In genomic region chr13:37777351-37778146, GRCm38 (mm10) we compare ENCODE assay signal across 8 mouse cellular contexts. TPM values are rescaled to one million over a fixed set of nuclear protein-coding genes. Genes with fewer than 3 reads are reported as not detected.
DNase-seq lines count a peak whose midpoint lies in the region; ATAC-seq and TF ChIP-seq lines count a peak whose summit lies in the region.

No protein-coding gene starts in this region.

- ATAC-seq in forebrain, embryonic 11.5 days (replicated peaks; ENCODE audit: low FRiP score) = no peak
- no peak for ATAC-seq in stomach, embryonic 14.5 days (ENCODE audit: insufficient number of reproducible peaks, insufficient read depth, low FRiP score, low read depth)

- peak in 1 of 2 experiments; percentile 9 for DNase-seq in left cerebral cortex, adult 2 months (ENCODE audit: extremely low spot score in 1 of 2, low spot score in 2 of 2)
- no peak for DNase-seq in left cerebral cortex, adult 11 months (ENCODE audit: low spot score)
- DNase-seq in NIH3T3 (ENCODE audit: low read depth) = peak; percentile 73
- peak; percentile 55 for DNase-seq in forebrain, embryonic 11.5 days (ENCODE audit: low spot score)
- no peak for DNase-seq in liver, adult 2 months (ENCODE audit: extremely low read depth, low read depth, low spot score)
- no peak for DNase-seq in gastrocnemius, adult 18-20 months (ENCODE audit: low spot score)
- DNase-seq in T-cell, adult 2 months (ENCODE audit: low spot score) = no peak

- intact Hi-C loops in left cerebral cortex, adult 2 months (cut with DNase I) = no loop called here

- H3K79me2 ChIP-seq in liver, adult 2 months (ENCODE audit: control insufficient read depth, insufficient read depth, low read length) = no peaks in the 10 kb centered on the region

- H3K9me3 ChIP-seq in forebrain, embryonic 11.5 days (ENCODE audit: control insufficient read depth, low read length) = no peaks in the 10 kb centered on the region
- no peaks in the 10 kb centered on the region for H3K9me3 ChIP-seq in stomach, embryonic 14.5 days (ENCODE audit: control insufficient read depth, low read depth, low read length)

- peaks cover 33% of the 10 kb centered on the region for H3K27me3 ChIP-seq in forebrain, embryonic 11.5 days (ENCODE audit: control insufficient read depth, insufficient read depth, low read length)
- no peaks in the 10 kb centered on the region for H3K27me3 ChIP-seq in liver, adult 2 months (ENCODE audit: control insufficient read depth, insufficient read depth, low read length)
- H3K27me3 ChIP-seq in stomach, embryonic 14.5 days (ENCODE audit: control insufficient read depth, insufficient read depth, low read length) = 0 out of 2 replicates have a peak, but pooled peaks cover 4% of the 10 kb centered on the region

- no peaks in the 10 kb centered on the region for H3K36me3 ChIP-seq in forebrain, embryonic 11.5 days (ENCODE audit: control insufficient read depth, insufficient read depth, low read length)
- H3K36me3 ChIP-seq in liver, adult 2 months (ENCODE audit: control insufficient read depth, insufficient read depth, low read length) = no peaks in the 10 kb centered on the region
- no peaks in the 10 kb centered on the region for H3K36me3 ChIP-seq in stomach, embryonic 14.5 days (ENCODE audit: control insufficient read depth, insufficient read depth, low read length)

- TF ChIP-seq POLR2A in liver, adult 2 months (IDR thresholded peaks at IDR 0.05; ENCODE audit: extremely low read depth, insufficient read depth, low read length) = no peak

- TF ChIP-seq CTCF in left cerebral cortex, adult 2 months (IDR thresholded peaks at IDR 0.05) = no peak
- no peak for TF ChIP-seq CTCF in liver, adult 2 months (IDR thresholded peaks at IDR 0.05; ENCODE audit: low read depth, low read length)

- peak overlapping the region; percentile 100 for H3K4me2 ChIP-seq in forebrain, embryonic 11.5 days (ENCODE audit: low read depth, low read length, severe bottlenecking)
- peak overlapping the region; percentile 100 for H3K4me2 ChIP-seq in stomach, embryonic 14.5 days (replicated peaks; ENCODE audit: low read depth, low read length)

- peak overlapping the region; percentile 56 for H3K9ac ChIP-seq in forebrain, embryonic 11.5 days (ENCODE audit: low read length)
- H3K9ac ChIP-seq in liver, adult 2 months (ENCODE audit: low read depth, low read length) = peak overlapping the region; percentile 68
- peak overlapping the region; percentile 55; the same call in 1 of the 2 replicates for H3K9ac ChIP-seq in stomach, embryonic 14.5 days (replicated peaks; ENCODE audit: low read depth, low read length)

- peak overlapping the region; percentile 57; the same call in 1 of the 2 replicates for H3K27ac ChIP-seq in left cerebral cortex, adult 2 months
- no peak overlapping the region for H3K27ac ChIP-seq in forebrain, embryonic 11.5 days (ENCODE audit: low read depth, low read length)
- no peak overlapping the region for H3K27ac ChIP-seq in liver, adult 2 months (replicated peaks; ENCODE audit: insufficient read depth, low read depth, low read length)
- H3K27ac ChIP-seq in stomach, embryonic 14.5 days (ENCODE audit: low read length) = no peak overlapping the region

- 15% methylated on average over 25 of the region's 25 CpGs for WGBS in forebrain, embryonic 11.5 days
- WGBS in liver, adult 2 months = 44% methylated on average over 25 of the region's 25 CpGs
- WGBS in stomach, embryonic 14.5 days = 23% methylated on average over 25 of the region's 25 CpGs

- peaks cover 5% of the 10 kb centered on the region; the same call in 1 of the 2 replicates for H3K4me1 ChIP-seq in forebrain, embryonic 11.5 days (replicated peaks; ENCODE audit: control insufficient read depth, insufficient read depth, low read length)
- peaks cover 7% of the 10 kb centered on the region for H3K4me1 ChIP-seq in liver, adult 2 months (ENCODE audit: control insufficient read depth, insufficient read depth, low read length)
- H3K4me1 ChIP-seq in stomach, embryonic 14.5 days (ENCODE audit: control insufficient read depth, insufficient read depth, low read length) = peaks cover 12% of the 10 kb centered on the region

- H3K4me3 ChIP-seq in left cerebral cortex, adult 2 months = peak overlapping the region; percentile 52
- H3K4me3 ChIP-seq in forebrain, embryonic 11.5 days (ENCODE audit: low read depth, low read length) = peak overlapping the region; percentile 51
- H3K4me3 ChIP-seq in liver, adult 2 months (ENCODE audit: insufficient read depth, low read depth, low read length) = peak overlapping the region; percentile 74; the same call in 1 of the 2 replicates
- H3K4me3 ChIP-seq in stomach, embryonic 14.5 days (ENCODE audit: low read depth, low read length) = peak overlapping the region; percentile 60

RNA-seq across cellular contexts. Expression of gene Rreb1, which starts 0.7 kb away (rescaled TPM):
- total RNA-seq in left cerebral cortex, adult 2 months (2021) = 10 to 100 TPM; 36.2 to 48.7 TPM
- 6.3 and 7.7 TPM in 2 replicates for polyA plus RNA-seq in forebrain, embryonic 11.5 days (2014; fragmentation: Nextera tagmentation; extraction: Ambion mirVana)
- 9.0 and 11.7 TPM in 2 replicates for total RNA-seq in liver, adult 2 months (2014; rRNA removed)
- polyA plus RNA-seq in liver, adult 2 months (2012; rRNA removed) = 12.4 and 13.6 TPM in 2 replicates
- polyA plus RNA-seq in stomach, embryonic 14.5 days (2014; fragmentation: Nextera tagmentation; extraction: Ambion mirVana) = 21.2 and 22.4 TPM in 2 replicates
- total RNA-seq in gastrocnemius, adult 18-20 months (2021) = 10 to 100 TPM; 25.9 to 32.7 TPM

Comparison
In these comparisons a context has a peak if more than half of its experiments do, and no peak if none do; other contexts are left out.
1. DNase-seq: peak in NIH3T3 (single experiment) and forebrain, embryonic 11.5 days (single experiment); none in left cerebral cortex, adult 11 months (single experiment), liver, adult 2 months (single experiment), gastrocnemius, adult 18-20 months (single experiment) and T-cell, adult 2 months (single experiment).
2. Peak in every context shown above with its lines, with median percentiles within 50 percentile points of each other: H3K4me3 ChIP-seq and H3K9ac ChIP-seq.